Mouse (Mus musculus): Measurements from ENCODE around the gene Pkig. TPM values are rescaled to one million over a fixed set of nuclear protein-coding genes. Genes with fewer than 3 reads are reported as not detected.

Gene Pkig
- polyA plus RNA-seq, 1 experiment: not detected

- H3K27ac ChIP-seq (ENCODE audit: insufficient read depth, low read depth, low read length): peak overlapping the region; percentile 71
- H3K4me1 ChIP-seq (ENCODE audit: control insufficient read depth, insufficient read depth, low read length): peaks cover 25% of the 10 kb centered on the region
- no peak overlapping the region for H3K4me3 ChIP-seq (ENCODE audit: insufficient read depth, low read depth, low read length)
- no peak for TF ChIP-seq POLR2A (IDR thresholded peaks at IDR 0.05; ENCODE audit: insufficient read depth, low read depth, low read length)
- TF ChIP-seq CTCF (IDR thresholded peaks at IDR 0.05; ENCODE audit: insufficient read depth, low read depth, low read length): no peak
- 54% methylated on average over 11 of the region's 11 CpGs for WGBS
Measured at GRCm38 (mm10) chr2:163670872-163671594, 12.8 kb downstream of the Pkig start.

- peak overlapping the region; percentile 94 for H3K27ac ChIP-seq (ENCODE audit: insufficient read depth, low read depth, low read length)
- 52% methylated on average over 5 of the region's 5 CpGs for WGBS
- TF ChIP-seq POLR2A (IDR thresholded peaks at IDR 0.05; ENCODE audit: insufficient read depth, low read depth, low read length): no peak
- TF ChIP-seq CTCF (IDR thresholded peaks at IDR 0.05; ENCODE audit: insufficient read depth, low read depth, low read length): no peak
- no peak overlapping the region for H3K4me3 ChIP-seq (ENCODE audit: insufficient read depth, low read depth, low read length)
- peaks cover 34% of the 10 kb centered on the region for H3K4me1 ChIP-seq (ENCODE audit: control insufficient read depth, insufficient read depth, low read length)
Measured at GRCm38 (mm10) chr2:163674397-163674796, 16.2 kb downstream of the Pkig start.

GRCm38 (mm10) chr2:163675144-163675619 lies 17.0 kb downstream of the Pkig start:
- H3K27ac ChIP-seq (ENCODE audit: insufficient read depth, low read depth, low read length): peak overlapping the region; percentile 94
- H3K4me1 ChIP-seq (ENCODE audit: control insufficient read depth, insufficient read depth, low read length): peaks cover 34% of the 10 kb centered on the region
- no peak overlapping the region for H3K4me3 ChIP-seq (ENCODE audit: insufficient read depth, low read depth, low read length)
- TF ChIP-seq POLR2A (IDR thresholded peaks at IDR 0.05; ENCODE audit: insufficient read depth, low read depth, low read length) (no peak), CTCF (IDR thresholded peaks at IDR 0.05; ENCODE audit: insufficient read depth, low read depth, low read length) (no peak)
- WGBS: 12% methylated on average over 5 of the region's 5 CpGs

GRCm38 (mm10) chr2:163675662-163676061 lies 17.5 kb downstream of the Pkig start:
- no peak overlapping the region for H3K4me3 ChIP-seq (ENCODE audit: insufficient read depth, low read depth, low read length)
- peaks cover 33% of the 10 kb centered on the region for H3K4me1 ChIP-seq (ENCODE audit: control insufficient read depth, insufficient read depth, low read length)
- peak overlapping the region; percentile 94 for H3K27ac ChIP-seq (ENCODE audit: insufficient read depth, low read depth, low read length)
- TF ChIP-seq POLR2A (IDR thresholded peaks at IDR 0.05; ENCODE audit: insufficient read depth, low read depth, low read length) (no peak), CTCF (IDR thresholded peaks at IDR 0.05; ENCODE audit: insufficient read depth, low read depth, low read length) (no peak)
- WGBS: 27% methylated on average over 6 of the region's 6 CpGs

- no peak for TF ChIP-seq POLR2A (IDR thresholded peaks at IDR 0.05; ENCODE audit: insufficient read depth, low read depth, low read length)
- no peak for TF ChIP-seq CTCF (IDR thresholded peaks at IDR 0.05; ENCODE audit: insufficient read depth, low read depth, low read length)
- H3K4me3 ChIP-seq (ENCODE audit: insufficient read depth, low read depth, low read length): no peak overlapping the region
- H3K27ac ChIP-seq (ENCODE audit: insufficient read depth, low read depth, low read length): peak overlapping the region; percentile 94
- peaks cover 31% of the 10 kb centered on the region for H3K4me1 ChIP-seq (ENCODE audit: control insufficient read depth, insufficient read depth, low read length)
- WGBS: 81% methylated on average over 4 of the region's 4 CpGs
Measured at GRCm38 (mm10) chr2:163676321-163676720, 18.1 kb downstream of the Pkig start.

- H3K27ac ChIP-seq (ENCODE audit: insufficient read depth, low read depth, low read length): peak overlapping the region; percentile 94
- no peak for TF ChIP-seq CTCF (IDR thresholded peaks at IDR 0.05; ENCODE audit: insufficient read depth, low read depth, low read length)
- no peak for TF ChIP-seq POLR2A (IDR thresholded peaks at IDR 0.05; ENCODE audit: insufficient read depth, low read depth, low read length)
- 77% methylated on average over 3 of the region's 3 CpGs for WGBS
Measured at GRCm38 (mm10) chr2:163676745-163677144, 18.6 kb downstream of the Pkig start.

GRCm38 (mm10) chr2:163682344-163682743 lies 24.2 kb downstream of the Pkig start:
- H3K4me1 ChIP-seq (ENCODE audit: control insufficient read depth, insufficient read depth, low read length): peaks cover 18% of the 10 kb centered on the region
- no peak overlapping the region for H3K4me3 ChIP-seq (ENCODE audit: insufficient read depth, low read depth, low read length)
- 0 out of 2 replicates have a peak overlapping the region, but pooled peaks have one; percentile 20 for H3K27ac ChIP-seq (ENCODE audit: insufficient read depth, low read depth, low read length)
- TF ChIP-seq POLR2A (IDR thresholded peaks at IDR 0.05; ENCODE audit: insufficient read depth, low read depth, low read length) (no peak), CTCF (IDR thresholded peaks at IDR 0.05; ENCODE audit: insufficient read depth, low read depth, low read length) (no peak)
- WGBS: 86% methylated on average over 2 of the region's 2 CpGs

More at GRCm38 (mm10) chr2:163676745-163677144, 18.6 kb downstream of the Pkig start:
- Histone ChIP-seq H3K4me1 (ENCODE audit: control insufficient read depth, insufficient read depth, low read length) (peaks cover 28% of the 10 kb centered on the region), H3K4me3 (ENCODE audit: insufficient read depth, low read depth, low read length) (no peak overlapping the region)

- WGBS: 17% methylated on average over 4 of the region's 4 CpGs
- peaks cover 15% of the 10 kb centered on the region for H3K4me1 ChIP-seq (ENCODE audit: control insufficient read depth, insufficient read depth, low read length)
- H3K27ac ChIP-seq (ENCODE audit: insufficient read depth, low read depth, low read length): peak overlapping the region; percentile 98
- no peak for TF ChIP-seq POLR2A (IDR thresholded peaks at IDR 0.05; ENCODE audit: insufficient read depth, low read depth, low read length)
- TF ChIP-seq CTCF (IDR thresholded peaks at IDR 0.05; ENCODE audit: insufficient read depth, low read depth, low read length): no peak
- no peak overlapping the region for H3K4me3 ChIP-seq (ENCODE audit: insufficient read depth, low read depth, low read length)
Measured at GRCm38 (mm10) chr2:163685287-163685686, 27.1 kb downstream of the Pkig start.

GRCm38 (mm10) chr2:163685761-163686200 lies 27.6 kb downstream of the Pkig start:
- Histone ChIP-seq H3K4me1 (ENCODE audit: control insufficient read depth, insufficient read depth, low read length) (peaks cover 20% of the 10 kb centered on the region), H3K4me3 (ENCODE audit: insufficient read depth, low read depth, low read length) (no peak overlapping the region), H3K27ac (ENCODE audit: insufficient read depth, low read depth, low read length) (peak overlapping the region; percentile 84)
- WGBS: 12% methylated on average over 6 of the region's 6 CpGs
- TF ChIP-seq POLR2A (IDR thresholded peaks at IDR 0.05; ENCODE audit: insufficient read depth, low read depth, low read length) (no peak), CTCF (IDR thresholded peaks at IDR 0.05; ENCODE audit: insufficient read depth, low read depth, low read length) (no peak)

Measured in olfactory bulb, adult 2 months (tissue).